Mouse (Mus musculus): ENCODE results near the gene Klrc3. TPM values are rescaled to one million over a fixed set of nuclear protein-coding genes. Genes with fewer than 3 reads are reported as not detected.
"Not testable (repeated sequence)": the region's sequence is repeated elsewhere in the genome, so short reads cannot be mapped to it uniquely, and the experiment has no call there.

Gene Klrc3
- polyA plus RNA-seq (2015; fragmentation: Nextera tagmentation; extraction: Ambion mirVana): not detected in 2 replicates

- 89% methylated on average over 3 of the region's 3 CpGs for WGBS
- not testable (repeated sequence) for H3K9ac ChIP-seq (ENCODE audit: low read depth, low read length); H3K4me3 ChIP-seq (ENCODE audit: low read length); H3K4me1 ChIP-seq (ENCODE audit: control insufficient read depth, insufficient read depth, low read depth, low read length); H3K36me3 ChIP-seq (ENCODE audit: control insufficient read depth, insufficient read depth, low read length); H3K27ac ChIP-seq (ENCODE audit: low read depth, low read length); H3K9me3 ChIP-seq (ENCODE audit: control insufficient read depth, low read length); ATAC-seq; H3K27me3 ChIP-seq (replicated peaks; ENCODE audit: control insufficient read depth, insufficient read depth, low read length); H3K4me2 ChIP-seq (ENCODE audit: low read length)
Measured at GRCm38 (mm10) chr6:129643237-129643636, at the start of gene Klrc3. Gene Klrc3, minus strand, starts transcription at chr6:129643337.

GRCm38 (mm10) chr6:129691436-129691835, 48.3 kb upstream of the Klrc3 start:
- not testable (repeated sequence) for H3K9me3 ChIP-seq (ENCODE audit: control insufficient read depth, low read length)

GRCm38 (mm10) chr6:129680379-129680778, 37.2 kb upstream of the Klrc3 start:
- Histone ChIP-seq H3K9me3 (ENCODE audit: control insufficient read depth, low read length) (no peaks in the 10 kb centered on the region), H3K36me3 (ENCODE audit: control insufficient read depth, insufficient read depth, low read length) (no peaks in the 10 kb centered on the region), H3K27ac (ENCODE audit: low read depth, low read length) (no peak overlapping the region), H3K4me1 (ENCODE audit: control insufficient read depth, insufficient read depth, low read depth, low read length) (no peaks in the 10 kb centered on the region), H3K9ac (ENCODE audit: low read depth, low read length) (no peak overlapping the region), H3K4me3 (ENCODE audit: low read length) (no peak overlapping the region), H3K27me3 (replicated peaks; ENCODE audit: control insufficient read depth, insufficient read depth, low read length) (no peaks in the 10 kb centered on the region), H3K4me2 (ENCODE audit: low read length) (no peak overlapping the region)
- WGBS: 65% methylated on average over 1 of the region's 1 CpGs
- ATAC-seq: no peak

More at GRCm38 (mm10) chr6:129691436-129691835, 48.3 kb upstream of the Klrc3 start:
- H3K9ac ChIP-seq (ENCODE audit: low read depth, low read length); ATAC-seq; H3K27me3 ChIP-seq (replicated peaks; ENCODE audit: control insufficient read depth, insufficient read depth, low read length); H3K4me1 ChIP-seq (ENCODE audit: control insufficient read depth, insufficient read depth, low read depth, low read length); H3K4me3 ChIP-seq (ENCODE audit: low read length); H3K27ac ChIP-seq (ENCODE audit: low read depth, low read length); H3K36me3 ChIP-seq (ENCODE audit: control insufficient read depth, insufficient read depth, low read length); H3K4me2 ChIP-seq (ENCODE audit: low read length): not testable (repeated sequence)
- 85% methylated on average over 10 of the region's 10 CpGs for WGBS

GRCm38 (mm10) chr6:129678873-129679272, 35.7 kb upstream of the Klrc3 start, which contains the start of gene Klrc1:
Gene Klrc1, minus strand, starts transcription at chr6:129678973.
- H3K9ac ChIP-seq (ENCODE audit: low read depth, low read length): no peak within 1 kb of the TSS
- no peak within 1 kb of the TSS for H3K27ac ChIP-seq (ENCODE audit: low read depth, low read length)
- no peak within 1 kb of the TSS for H3K4me2 ChIP-seq (ENCODE audit: low read length)
- no peak for ATAC-seq
- no peaks in the 10 kb centered on the region for H3K4me1 ChIP-seq (ENCODE audit: control insufficient read depth, insufficient read depth, low read depth, low read length)
- 82% methylated on average over 3 of the region's 3 CpGs for WGBS
- H3K36me3 ChIP-seq (ENCODE audit: control insufficient read depth, insufficient read depth, low read length): no peaks in the 10 kb centered on the region
- H3K9me3 ChIP-seq (ENCODE audit: control insufficient read depth, low read length): no peaks in the 10 kb centered on the region
- no peaks in the 10 kb centered on the region for H3K27me3 ChIP-seq (replicated peaks; ENCODE audit: control insufficient read depth, insufficient read depth, low read length)
- no peak within 1 kb of the TSS for H3K4me3 ChIP-seq (ENCODE audit: low read length)

- H3K27me3 ChIP-seq (replicated peaks; ENCODE audit: control insufficient read depth, insufficient read depth, low read length); H3K4me2 ChIP-seq (ENCODE audit: low read length); H3K9me3 ChIP-seq (ENCODE audit: control insufficient read depth, low read length); H3K27ac ChIP-seq (ENCODE audit: low read depth, low read length); H3K9ac ChIP-seq (ENCODE audit: low read depth, low read length); H3K36me3 ChIP-seq (ENCODE audit: control insufficient read depth, insufficient read depth, low read length); ATAC-seq; H3K4me3 ChIP-seq (ENCODE audit: low read length); H3K4me1 ChIP-seq (ENCODE audit: control insufficient read depth, insufficient read depth, low read depth, low read length): not testable (repeated sequence)
- no CpG with 5 or more reads among the region's 3 CpGs for WGBS
Measured at GRCm38 (mm10) chr6:129661301-129661700, 18.2 kb upstream of the Klrc3 start.

DNA sequence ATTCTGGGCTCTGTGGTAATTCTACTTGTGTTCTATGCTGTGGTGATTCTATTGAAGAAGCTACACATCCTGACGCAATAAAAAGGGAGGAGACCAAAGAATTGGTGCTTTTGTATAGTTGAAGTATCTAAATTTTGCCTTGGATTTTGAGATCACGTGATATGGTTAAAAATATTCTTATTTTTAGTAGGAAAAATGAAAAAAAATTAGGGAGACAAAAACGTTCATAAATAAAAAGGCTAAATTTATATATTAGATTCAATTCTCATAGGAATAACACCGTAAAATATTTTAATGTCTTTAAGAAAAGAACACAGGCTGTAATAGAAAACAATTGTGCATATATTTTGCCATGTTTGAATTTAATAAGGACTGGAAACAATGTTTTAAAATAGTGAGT, 17.5 kb upstream of the Klrc3 start, which contains the start of gene Klrc2:
TSS of gene Klrc2 (minus strand) at position 101 of the 400 bp plus-strand sequence.
- not testable (repeated sequence) for H3K36me3 ChIP-seq (ENCODE audit: control insufficient read depth, insufficient read depth, low read length); H3K4me2 ChIP-seq (ENCODE audit: low read length); H3K4me3 ChIP-seq (ENCODE audit: low read length); H3K27ac ChIP-seq (ENCODE audit: low read depth, low read length); H3K27me3 ChIP-seq (replicated peaks; ENCODE audit: control insufficient read depth, insufficient read depth, low read length); H3K9ac ChIP-seq (ENCODE audit: low read depth, low read length); H3K4me1 ChIP-seq (ENCODE audit: control insufficient read depth, insufficient read depth, low read depth, low read length); ATAC-seq; H3K9me3 ChIP-seq (ENCODE audit: control insufficient read depth, low read length)
- 80% methylated on average over 4 of the region's 4 CpGs for WGBS

DNA sequence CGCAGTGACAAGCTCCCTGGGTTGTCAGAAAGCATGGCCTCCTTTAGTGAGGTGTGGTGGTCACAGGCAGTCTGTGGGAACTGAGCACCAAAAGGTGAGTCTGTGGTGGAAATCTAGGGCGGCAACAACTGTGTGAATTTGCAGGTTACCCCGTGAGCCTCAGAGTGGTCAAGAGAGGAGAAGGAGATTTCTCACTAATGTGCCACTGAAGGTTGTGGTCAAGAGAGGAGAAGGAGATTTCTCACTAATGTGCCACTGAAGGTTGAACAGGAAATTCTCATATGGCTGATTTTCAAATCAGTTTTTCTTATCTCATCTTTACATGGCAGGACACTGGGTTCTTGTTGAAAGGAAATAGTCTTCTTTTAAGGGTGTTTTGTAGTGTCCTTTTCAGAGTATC, 917 bp upstream of the Klrc3 start:
- WGBS: no CpG with 5 or more reads among the region's 3 CpGs
- H3K4me2 ChIP-seq (ENCODE audit: low read length); H3K9ac ChIP-seq (ENCODE audit: low read depth, low read length); H3K4me1 ChIP-seq (ENCODE audit: control insufficient read depth, insufficient read depth, low read depth, low read length); H3K36me3 ChIP-seq (ENCODE audit: control insufficient read depth, insufficient read depth, low read length); H3K27ac ChIP-seq (ENCODE audit: low read depth, low read length); H3K4me3 ChIP-seq (ENCODE audit: low read length); H3K9me3 ChIP-seq (ENCODE audit: control insufficient read depth, low read length); H3K27me3 ChIP-seq (replicated peaks; ENCODE audit: control insufficient read depth, insufficient read depth, low read length); ATAC-seq: not testable (repeated sequence)

- not testable (repeated sequence) for H3K4me1 ChIP-seq (ENCODE audit: control insufficient read depth, insufficient read depth, low read depth, low read length); ATAC-seq; H3K9ac ChIP-seq (ENCODE audit: low read depth, low read length); H3K4me2 ChIP-seq (ENCODE audit: low read length); H3K36me3 ChIP-seq (ENCODE audit: control insufficient read depth, insufficient read depth, low read length); H3K4me3 ChIP-seq (ENCODE audit: low read length); H3K27ac ChIP-seq (ENCODE audit: low read depth, low read length); H3K27me3 ChIP-seq (replicated peaks; ENCODE audit: control insufficient read depth, insufficient read depth, low read length); H3K9me3 ChIP-seq (ENCODE audit: control insufficient read depth, low read length)
- WGBS: 80% methylated on average over 2 of the region's 2 CpGs
Measured at GRCm38 (mm10) chr6:129631046-129631445, 12.1 kb downstream of the Klrc3 start.

DNA sequence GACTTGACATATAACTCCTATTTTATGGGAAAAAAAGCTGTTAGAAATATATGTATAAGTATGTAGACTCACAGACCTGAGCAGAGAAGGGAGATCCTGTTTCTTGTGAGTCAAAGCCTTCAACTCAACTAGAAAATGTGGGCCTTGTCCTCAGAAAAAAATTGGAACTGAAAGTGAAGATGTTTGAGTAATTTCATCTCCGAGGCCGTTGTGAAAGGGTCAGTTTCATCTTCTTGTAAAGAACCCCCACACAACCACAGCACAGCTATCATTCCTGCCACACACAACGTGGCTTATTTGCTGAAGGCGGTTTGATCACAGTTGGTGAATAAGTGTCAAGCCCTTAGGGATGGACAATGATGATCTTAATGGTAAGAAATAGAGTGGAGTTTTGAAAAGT, 19.4 kb downstream of the Klrc3 start, which contains the start of gene Klrk1:
TSS of gene Klrk1 (minus strand) at position 130 of the 400 bp plus-strand sequence.
- no peak within 1 kb of the TSS for H3K27ac ChIP-seq (ENCODE audit: low read depth, low read length)
- ATAC-seq: no peak
- no peaks in the 10 kb centered on the region for H3K27me3 ChIP-seq (replicated peaks; ENCODE audit: control insufficient read depth, insufficient read depth, low read length)
- H3K4me1 ChIP-seq (ENCODE audit: control insufficient read depth, insufficient read depth, low read depth, low read length): no peaks in the 10 kb centered on the region
- H3K36me3 ChIP-seq (ENCODE audit: control insufficient read depth, insufficient read depth, low read length): no peaks in the 10 kb centered on the region
- H3K9me3 ChIP-seq (ENCODE audit: control insufficient read depth, low read length): no peaks in the 10 kb centered on the region
- no peak within 1 kb of the TSS for H3K4me3 ChIP-seq (ENCODE audit: low read length)
- H3K9ac ChIP-seq (ENCODE audit: low read depth, low read length): no peak within 1 kb of the TSS
- H3K4me2 ChIP-seq (ENCODE audit: low read length): no peak within 1 kb of the TSS
- 81% methylated on average over 4 of the region's 4 CpGs for WGBS

- ATAC-seq: no peak
- Histone ChIP-seq H3K27me3 (replicated peaks; ENCODE audit: control insufficient read depth, insufficient read depth, low read length) (no peaks in the 10 kb centered on the region), H3K9me3 (ENCODE audit: control insufficient read depth, low read length) (no peaks in the 10 kb centered on the region), H3K4me1 (ENCODE audit: control insufficient read depth, insufficient read depth, low read depth, low read length) (no peaks in the 10 kb centered on the region), H3K9ac (ENCODE audit: low read depth, low read length) (no peak overlapping the region), H3K27ac (ENCODE audit: low read depth, low read length) (no peak overlapping the region), H3K4me3 (ENCODE audit: low read length) (no peak overlapping the region), H3K4me2 (ENCODE audit: low read length) (no peak overlapping the region), H3K36me3 (ENCODE audit: control insufficient read depth, insufficient read depth, low read length) (no peaks in the 10 kb centered on the region)
Measured at GRCm38 (mm10) chr6:129608372-129608771, 34.8 kb downstream of the Klrc3 start.

All from hindbrain, embryonic 16.5 days (tissue).